Mouse (Mus musculus) limb, embryonic 11.5 days (tissue): ENCODE measurements around the gene Blvrb. TPM values are rescaled to one million over a fixed set of nuclear protein-coding genes. Genes with fewer than 3 reads are reported as not detected.

Source experiments
- ATAC-seq: fragments of 200-750 bp; cut with Nextera tagmentation; 2 replicates; pipeline ENCODE4 v1.8.0; 2017; ENCODE audit warnings: low read depth; ENCODE audit not compliant: insufficient number of reproducible peaks, low FRiP score, low TSS enrichment
- DNase-seq: peaks from one replicate; pipeline ENCODE4 v3.0.0-alpha.2; 2015; ENCODE audit warnings: low spot score
- H3K27ac ChIP-seq: fragments of 300-500 bp; sonication (generic); replicated peaks from 2 replicates; pipeline ENCODE4 v1.5.1; 2014; ENCODE audit warnings: low read depth, mild to moderate bottlenecking, low read length
- H3K27me3 ChIP-seq: fragments of 300-500 bp; sonication (generic); 2 replicates; pipeline ENCODE4 v1.6.1; 2014; ENCODE audit warnings: mild to moderate bottlenecking, low read length, mixed read lengths; ENCODE audit not compliant: control insufficient read depth, insufficient read depth
- H3K36me3 ChIP-seq: fragments of 300-500 bp; sonication (generic); 2 replicates; pipeline ENCODE4 v1.6.1; 2014; ENCODE audit warnings: mild to moderate bottlenecking, low read length, moderate library complexity, mixed read lengths; ENCODE audit not compliant: control insufficient read depth, insufficient read depth
- H3K4me1 ChIP-seq: fragments of 300-500 bp; sonication (generic); 2 replicates; pipeline ENCODE4 v1.6.1; 2014; ENCODE audit warnings: low read length, mixed read lengths; ENCODE audit not compliant: control insufficient read depth, insufficient read depth
- H3K4me2 ChIP-seq: fragments of 300-500 bp; sonication (generic); 2 replicates; pipeline ENCODE4 v1.6.1; 2014; ENCODE audit warnings: low read depth, mild to moderate bottlenecking, moderate library complexity; ENCODE audit not compliant: severe bottlenecking
- H3K4me3 ChIP-seq: fragments of 300-500 bp; sonication (generic); 2 replicates; pipeline ENCODE4 v1.5.1; 2014; ENCODE audit warnings: low read depth, low read length
- H3K9ac ChIP-seq: fragments of 300-500 bp; sonication (generic); 2 replicates; pipeline ENCODE4 v1.6.1; 2014; ENCODE audit warnings: mild to moderate bottlenecking, low read length
- H3K9me3 ChIP-seq: fragments of 300-500 bp; sonication (generic); 2 replicates; pipeline ENCODE4 v1.6.1; 2016; ENCODE audit warnings: low read length; ENCODE audit not compliant: control insufficient read depth
- WGBS: fragments of 180-500 bp; shearing (Covaris S2); extraction: QIAGEN DNeasy Blood & Tissue Kit; methylation state at CpG from one replicate; pipeline ENCODE4 v1.1.7; 2014; 5-methylcytosine and 5-hydroxymethylcytosine counted together
- polyA plus RNA-seq: library from polyadenylated mRNA; unstranded; fragments of >200 nt; fragmentation: Nextera tagmentation; extraction: Ambion mirVana; gene quantifications from 2 replicates; pipeline ENCODE4 v1.2.1, GENCODE M21; 2014

The Blvrb gene
- polyA plus RNA-seq, 1 experiment from 2014 or later, result 29.0 TPM

DNA sequence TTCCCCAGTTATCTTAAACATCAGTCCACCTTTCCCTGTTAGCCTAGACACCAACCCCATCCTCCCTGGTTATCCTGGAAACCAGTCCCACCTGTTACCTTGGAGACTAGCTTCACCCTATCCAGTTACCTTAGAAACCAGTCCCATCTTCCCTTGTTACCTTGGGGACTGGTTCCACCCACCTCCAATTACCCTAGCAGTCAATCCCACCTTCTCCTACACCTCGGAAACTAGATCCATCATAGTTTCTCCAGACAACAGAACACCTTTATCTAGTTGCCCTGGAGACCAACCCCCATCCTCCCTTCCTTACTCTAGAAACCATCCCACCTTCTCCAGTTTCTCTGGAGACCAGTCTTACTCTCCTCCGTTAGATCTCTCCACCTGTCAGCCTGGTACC lies 30.6 kb upstream of the Blvrb start:
- no peak overlapping the region for H3K4me3 ChIP-seq
- no peak overlapping the region for H3K27ac ChIP-seq
- H3K27me3 ChIP-seq, result no peaks in the 10 kb centered on the region
- no peaks in the 10 kb centered on the region for H3K36me3 ChIP-seq
- 74% methylated on average over 2 of the region's 2 CpGs for WGBS
- no peak overlapping the region for H3K9ac ChIP-seq
- no peaks in the 10 kb centered on the region for H3K9me3 ChIP-seq
- no peaks in the 10 kb centered on the region for H3K4me1 ChIP-seq
- DNase-seq, result no peak
- H3K4me2 ChIP-seq, result no peak overlapping the region
- no peak for ATAC-seq

- no peaks in the 10 kb centered on the region for H3K9me3 ChIP-seq
- ATAC-seq (no peak), DNase-seq (no peak)
- H3K27ac ChIP-seq, result no peak overlapping the region
- H3K36me3 ChIP-seq, result no peaks in the 10 kb centered on the region
- WGBS, result 79% methylated on average over 3 of the region's 3 CpGs
- H3K4me2 ChIP-seq, result no peak overlapping the region
- H3K4me1 ChIP-seq, result no peaks in the 10 kb centered on the region
- no peak overlapping the region for H3K4me3 ChIP-seq
- no peaks in the 10 kb centered on the region for H3K27me3 ChIP-seq
- H3K9ac ChIP-seq, result no peak overlapping the region
Measured at GRCm38 (mm10) chr7:27419101-27419500, 28.7 kb upstream of the Blvrb start.

GRCm38 (mm10) chr7:27423556-27424326 lies 24.0 kb upstream of the Blvrb start:
- Histone ChIP-seq H3K4me1 (no peaks in the 10 kb centered on the region), H3K36me3 (no peaks in the 10 kb centered on the region), H3K4me2 (no peak overlapping the region), H3K9ac (no peak overlapping the region), H3K27me3 (no peaks in the 10 kb centered on the region), H3K9me3 (no peaks in the 10 kb centered on the region), H3K4me3 (no peak overlapping the region), H3K27ac (no peak overlapping the region)
- DNase-seq (no peak), ATAC-seq (no peak)
- WGBS, result 85% methylated on average over 12 of the region's 12 CpGs

DNA sequence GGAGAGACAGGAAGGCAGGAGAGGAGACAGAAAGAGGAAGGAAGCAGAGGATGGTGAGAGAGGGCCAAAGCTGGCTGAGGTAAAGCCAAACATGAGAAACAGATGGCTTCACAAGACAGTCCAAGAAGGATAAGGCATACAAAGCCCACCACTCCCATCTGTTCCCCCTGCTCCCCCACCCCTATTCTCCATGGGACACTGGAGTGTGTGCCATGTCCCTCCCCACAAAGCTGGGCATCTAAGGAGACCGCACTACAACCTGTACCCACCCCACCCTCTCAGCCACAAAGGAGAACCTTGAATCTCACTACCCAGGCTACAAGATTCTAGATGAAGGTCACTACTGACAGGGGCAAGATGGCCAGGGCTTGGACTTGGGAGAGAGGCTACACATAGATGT lies 20.4 kb upstream of the Blvrb start:
- WGBS, result 78% methylated on average over 1 of the region's 1 CpGs
- no peaks in the 10 kb centered on the region for H3K4me1 ChIP-seq
- H3K27me3 ChIP-seq, result no peaks in the 10 kb centered on the region
- no peak overlapping the region for H3K9ac ChIP-seq
- no peak overlapping the region for H3K4me2 ChIP-seq
- DNase-seq, result no peak
- ATAC-seq, result no peak
- no peaks in the 10 kb centered on the region for H3K36me3 ChIP-seq
- no peak overlapping the region for H3K27ac ChIP-seq
- H3K9me3 ChIP-seq, result no peaks in the 10 kb centered on the region
- no peak overlapping the region for H3K4me3 ChIP-seq

GRCm38 (mm10) chr7:27428002-27428401 lies 19.8 kb upstream of the Blvrb start:
- H3K4me3 ChIP-seq, result no peak overlapping the region
- no peak overlapping the region for H3K9ac ChIP-seq
- H3K27me3 ChIP-seq, result peaks cover 3% of the 10 kb centered on the region; the same call in 1 of the 2 replicates
- no peaks in the 10 kb centered on the region for H3K4me1 ChIP-seq
- no peak for DNase-seq
- no peak for ATAC-seq
- no peaks in the 10 kb centered on the region for H3K9me3 ChIP-seq
- 82% methylated on average over 11 of the region's 11 CpGs for WGBS
- H3K4me2 ChIP-seq, result no peak overlapping the region
- H3K36me3 ChIP-seq, result no peaks in the 10 kb centered on the region
- no peak overlapping the region for H3K27ac ChIP-seq

DNA sequence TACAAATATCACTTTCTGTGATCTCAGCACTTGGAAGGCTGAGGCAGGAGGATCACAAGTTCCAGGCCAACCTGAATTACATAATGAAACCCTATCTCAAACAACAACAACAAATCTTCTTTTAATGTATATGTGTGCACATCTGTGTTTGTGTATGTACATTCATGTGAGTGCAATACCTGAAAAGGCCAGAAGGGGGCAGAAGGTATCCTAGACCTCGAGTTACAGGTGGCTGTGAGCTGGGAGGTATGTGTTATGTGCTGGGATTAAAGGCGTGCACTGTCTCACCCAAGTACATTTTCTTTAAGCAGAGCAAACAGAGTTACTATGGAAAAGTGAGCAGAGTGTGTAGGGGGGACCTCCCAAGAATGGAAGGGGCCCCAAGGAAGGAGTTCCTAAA lies 18.6 kb upstream of the Blvrb start:
- no peaks in the 10 kb centered on the region for H3K36me3 ChIP-seq
- no peak overlapping the region for H3K27ac ChIP-seq
- ATAC-seq, result no peak
- H3K9ac ChIP-seq, result no peak overlapping the region
- no peak overlapping the region for H3K4me3 ChIP-seq
- H3K27me3 ChIP-seq, result peaks cover 9% of the 10 kb centered on the region
- H3K9me3 ChIP-seq, result no peaks in the 10 kb centered on the region
- H3K4me2 ChIP-seq, result no peak overlapping the region
- H3K4me1 ChIP-seq, result no peaks in the 10 kb centered on the region
- DNase-seq, result no peak
- WGBS, result 61% methylated on average over 2 of the region's 2 CpGs

GRCm38 (mm10) chr7:27433349-27433748 lies 14.4 kb upstream of the Blvrb start:
- Histone ChIP-seq H3K9ac (no peak overlapping the region), H3K36me3 (no peaks in the 10 kb centered on the region), H3K4me2 (no peak overlapping the region), H3K27me3 (peaks cover 15% of the 10 kb centered on the region), H3K27ac (no peak overlapping the region), H3K9me3 (no peaks in the 10 kb centered on the region), H3K4me1 (no peaks in the 10 kb centered on the region), H3K4me3 (no peak overlapping the region)
- WGBS, result 28% methylated on average over 10 of the region's 10 CpGs
- ATAC-seq (no peak), DNase-seq (no peak)

GRCm38 (mm10) chr7:27433794-27434193 lies 14.0 kb upstream of the Blvrb start:
- 4% methylated on average over 10 of the region's 10 CpGs for WGBS
- ATAC-seq (no peak), DNase-seq (no peak)
- Histone ChIP-seq H3K4me1 (no peaks in the 10 kb centered on the region), H3K4me3 (no peak overlapping the region), H3K4me2 (no peak overlapping the region), H3K9ac (no peak overlapping the region), H3K36me3 (no peaks in the 10 kb centered on the region), H3K27ac (no peak overlapping the region), H3K27me3 (peaks cover 15% of the 10 kb centered on the region), H3K9me3 (no peaks in the 10 kb centered on the region)

GRCm38 (mm10) chr7:27437544-27437943 lies 10.2 kb upstream of the Blvrb start:
- no peak overlapping the region for H3K4me3 ChIP-seq
- no peak overlapping the region for H3K4me2 ChIP-seq
- H3K4me1 ChIP-seq, result no peaks in the 10 kb centered on the region
- H3K9ac ChIP-seq, result no peak overlapping the region
- no peaks in the 10 kb centered on the region for H3K36me3 ChIP-seq
- peaks cover 15% of the 10 kb centered on the region for H3K27me3 ChIP-seq
- WGBS, result 59% methylated on average over 5 of the region's 5 CpGs
- DNase-seq (peak; percentile 55), ATAC-seq (no peak)
- H3K27ac ChIP-seq, result no peak overlapping the region
- H3K9me3 ChIP-seq, result no peaks in the 10 kb centered on the region; the same call in 1 of the 2 replicates
